Mouse (Mus musculus): ENCODE measurements around the gene Rufy3.

The Rufy3 gene

DNA sequence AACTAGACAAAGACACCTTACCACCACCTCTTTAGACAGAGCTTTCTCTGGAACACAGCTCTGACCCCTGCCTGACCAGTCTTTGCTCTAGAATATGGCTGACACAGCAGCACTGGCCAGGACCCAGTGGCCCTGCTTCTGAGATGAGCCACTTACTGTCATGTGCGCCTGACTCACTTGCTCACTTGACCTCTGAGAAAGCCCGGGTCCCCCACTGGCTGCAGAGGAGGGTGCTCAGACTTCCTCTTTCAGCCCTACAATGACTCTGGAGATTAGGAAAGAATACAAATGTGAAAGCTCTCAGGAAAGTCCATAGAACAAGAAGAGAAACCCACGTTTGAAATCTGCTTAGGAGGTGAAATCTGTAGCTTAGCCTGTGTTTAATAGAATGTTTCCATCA lies 66.0 kb downstream of the Rufy3 start:
- no peak for DNase-seq

DNA sequence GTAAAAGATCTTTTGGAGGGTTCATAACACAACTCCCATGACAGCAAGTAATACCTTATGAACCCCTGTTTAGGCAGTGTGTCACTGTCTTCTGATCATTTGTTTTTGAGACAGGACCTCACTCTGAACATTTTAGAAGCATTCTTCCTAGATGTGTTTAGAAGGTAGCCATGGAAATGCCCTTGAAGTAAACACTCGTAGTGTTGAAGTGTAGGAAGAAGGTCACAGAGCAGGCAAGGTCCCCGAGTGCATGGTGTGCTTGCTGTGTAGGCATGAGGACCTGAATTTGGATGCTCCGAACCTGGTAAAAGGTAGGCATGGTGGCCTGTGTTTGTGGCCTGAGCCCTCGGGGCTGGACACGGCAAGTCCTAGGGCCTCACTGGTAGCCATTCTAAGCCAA lies 66.7 kb downstream of the Rufy3 start:
- DNase-seq, result no peak

DNA sequence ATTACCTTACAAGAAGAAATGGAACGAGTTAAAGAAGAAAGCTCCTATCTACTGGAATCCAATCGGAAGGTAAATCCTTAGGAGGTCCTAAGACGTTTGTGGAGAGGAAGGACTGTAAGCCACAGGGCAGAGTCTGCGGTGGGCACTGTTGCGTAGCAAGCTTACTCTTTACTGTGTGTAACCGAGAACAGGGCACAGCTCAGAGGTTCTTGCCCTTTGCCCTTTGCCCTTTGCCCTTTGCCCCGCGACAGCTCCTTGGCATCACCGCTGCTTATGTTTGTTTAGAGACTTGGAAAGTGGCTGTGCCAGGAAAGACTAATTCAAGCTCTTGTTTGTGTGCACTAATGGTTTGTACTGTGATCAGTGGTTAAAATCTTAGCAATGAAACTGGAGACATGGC lies 67.6 kb downstream of the Rufy3 start:
- no peak for DNase-seq

DNA sequence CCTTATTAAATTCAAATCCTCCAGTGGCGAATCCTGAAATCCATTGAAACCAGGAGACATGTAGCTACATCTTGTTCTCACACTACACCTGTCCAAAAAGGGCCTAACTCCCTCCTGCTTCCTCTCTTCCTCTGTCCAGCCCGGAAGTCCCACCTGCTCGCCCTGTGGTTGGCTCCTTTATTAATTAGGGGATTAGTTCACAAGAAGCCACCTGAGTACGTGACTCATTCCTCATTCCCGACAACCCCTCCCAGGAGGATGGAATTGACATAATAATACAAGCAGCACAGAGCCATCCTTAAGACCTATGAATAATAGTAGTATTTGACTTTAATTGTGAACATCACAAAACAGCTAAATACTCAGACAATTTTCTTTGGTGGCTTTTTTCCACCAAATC lies 69.2 kb downstream of the Rufy3 start:
- no peak for DNase-seq

DNA sequence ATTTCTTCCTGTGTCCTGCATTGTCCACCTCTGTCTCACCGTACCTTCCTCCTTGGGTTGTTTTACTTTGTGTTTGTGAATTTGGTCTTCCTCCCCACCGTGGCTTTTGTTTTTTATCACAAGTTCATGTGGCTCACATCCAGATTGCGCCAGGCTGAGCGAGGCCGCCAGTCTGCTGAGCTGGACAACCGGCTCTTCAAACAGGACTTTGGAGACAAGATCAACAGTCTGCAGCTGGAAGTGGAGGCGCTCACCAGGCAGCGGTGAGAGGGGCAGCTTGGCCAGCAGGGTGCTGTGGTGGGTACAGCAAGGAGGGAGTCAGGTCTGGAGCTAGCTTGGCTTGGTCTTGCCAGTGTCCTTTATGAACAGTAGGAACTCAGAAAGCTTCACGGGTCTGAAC lies 77.9 kb downstream of the Rufy3 start:
- no peak for DNase-seq

DNA sequence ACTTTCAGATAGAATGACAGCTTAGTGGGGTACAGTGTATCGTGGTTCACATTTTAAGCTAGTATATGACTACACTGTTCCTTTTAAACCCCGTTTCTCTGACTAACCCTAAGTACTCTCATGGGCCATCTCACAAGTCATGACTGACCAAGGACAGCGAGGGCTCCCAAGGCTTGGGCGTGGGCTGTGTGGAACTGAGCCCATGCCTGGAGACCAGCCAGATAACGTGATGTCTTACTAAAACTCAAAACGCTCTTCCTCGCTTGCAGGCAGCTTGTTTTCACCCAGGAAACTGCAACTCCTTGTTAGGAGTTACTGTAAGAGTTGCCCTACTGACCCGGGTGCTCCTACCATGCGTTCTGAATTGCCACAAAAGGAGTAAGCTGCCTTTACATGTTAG lies 78.7 kb downstream of the Rufy3 start:
- no peak for DNase-seq

DNA sequence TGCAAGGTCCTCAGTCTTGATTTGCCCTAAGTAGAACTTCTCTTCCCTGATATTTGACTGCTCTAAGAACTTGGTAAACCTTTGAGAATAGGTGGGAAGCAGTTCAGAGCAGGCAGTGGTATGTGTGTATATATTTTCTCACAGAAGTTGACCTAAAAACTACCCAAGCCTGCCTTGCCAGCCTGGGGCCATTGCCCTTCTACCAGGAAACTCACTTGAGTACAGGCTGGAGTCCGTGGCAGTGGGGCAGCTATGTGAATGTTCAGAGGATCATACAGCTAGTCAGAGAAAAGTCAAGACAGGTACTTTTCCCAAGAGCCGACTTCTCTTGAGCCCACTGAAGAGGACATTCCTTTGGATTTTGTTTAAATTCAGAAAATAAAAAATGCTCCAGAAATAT lies 80.1 kb downstream of the Rufy3 start:
- no peak for DNase-seq

DNA sequence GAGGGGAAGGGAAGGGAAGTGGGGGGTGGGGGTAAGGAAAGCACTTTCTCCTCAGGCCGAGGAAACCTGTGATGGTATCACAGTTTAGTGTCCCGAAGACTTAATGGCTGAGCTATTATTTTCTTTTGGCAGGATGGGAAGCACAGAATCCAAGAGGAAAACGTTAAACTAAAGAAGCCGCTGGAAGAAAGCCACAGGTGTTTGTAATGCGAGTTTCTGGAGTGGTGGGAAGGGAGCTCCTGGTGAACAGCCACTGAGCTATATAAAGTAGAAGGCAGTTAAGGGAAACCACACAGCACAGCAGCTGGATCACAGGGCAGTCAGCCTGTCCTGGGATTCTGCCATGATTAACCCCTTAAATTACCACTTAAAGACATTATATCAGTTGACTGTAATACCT lies 80.6 kb downstream of the Rufy3 start:
- DNase-seq, result no peak

DNA sequence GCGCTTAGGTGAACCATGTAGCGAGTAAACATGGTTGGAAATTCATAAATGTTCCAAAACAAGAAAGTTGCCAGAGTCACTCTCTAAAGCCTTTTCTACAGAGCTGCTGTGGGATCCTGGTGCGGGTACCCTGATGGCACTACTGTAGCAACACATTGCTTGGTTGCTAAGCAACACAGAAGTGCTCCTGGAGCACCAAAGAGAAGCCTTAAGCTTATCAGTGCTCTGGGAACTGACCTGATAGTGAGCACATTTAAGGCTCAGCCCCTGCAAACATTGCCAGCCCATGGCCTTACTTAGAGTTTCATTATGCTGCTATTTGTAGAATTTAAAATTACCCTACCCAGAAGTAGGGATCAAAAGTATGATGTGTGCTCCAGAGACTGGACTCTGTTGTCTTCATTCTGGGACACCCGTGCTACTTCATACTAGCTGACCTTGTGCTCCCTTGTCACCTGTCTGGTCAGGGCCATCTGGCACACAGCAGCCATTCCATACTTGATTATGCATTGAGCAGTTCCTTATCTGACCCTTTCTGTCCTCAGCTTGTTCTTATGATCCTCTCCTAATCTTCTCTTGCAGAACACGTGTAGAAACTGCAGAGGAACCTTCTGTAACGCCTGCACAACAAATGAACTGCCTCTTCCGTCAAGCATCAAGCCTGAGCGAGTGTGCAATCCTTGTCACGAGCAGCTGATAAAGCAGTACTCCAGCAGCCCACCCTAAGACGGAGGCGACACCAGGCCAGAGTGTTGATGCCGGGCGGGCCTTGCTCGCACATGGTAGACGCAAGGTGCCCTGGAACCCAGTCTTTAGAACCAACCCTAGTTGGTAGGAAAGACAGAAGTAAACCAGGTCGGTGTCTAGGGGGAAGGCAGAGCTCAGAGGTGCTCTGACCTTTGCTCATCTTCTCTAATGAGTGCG lies 84.7 kb downstream of the Rufy3 start:
- no peak for DNase-seq

DNA sequence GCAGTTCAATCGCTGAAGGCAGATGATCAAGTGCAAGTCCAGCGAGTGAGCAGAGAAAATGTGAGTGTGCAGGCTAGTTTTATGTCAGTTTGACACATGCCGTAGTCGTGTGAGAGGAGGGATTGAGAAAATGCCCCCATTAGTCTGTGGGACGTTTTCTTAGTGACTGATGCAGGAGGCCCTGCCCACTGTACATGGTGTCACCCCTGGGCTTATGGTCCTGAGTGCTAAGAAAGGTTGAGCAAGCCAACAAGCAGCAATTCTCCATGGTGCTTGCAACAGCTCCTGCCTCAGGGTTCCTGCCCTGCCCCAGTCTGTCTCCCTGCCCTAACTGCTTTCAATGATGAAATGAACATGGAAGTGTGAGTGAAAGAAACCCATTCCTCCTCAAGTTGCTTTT lies 87.7 kb downstream of the Rufy3 start:
- DNase-seq, result no peak

DNA sequence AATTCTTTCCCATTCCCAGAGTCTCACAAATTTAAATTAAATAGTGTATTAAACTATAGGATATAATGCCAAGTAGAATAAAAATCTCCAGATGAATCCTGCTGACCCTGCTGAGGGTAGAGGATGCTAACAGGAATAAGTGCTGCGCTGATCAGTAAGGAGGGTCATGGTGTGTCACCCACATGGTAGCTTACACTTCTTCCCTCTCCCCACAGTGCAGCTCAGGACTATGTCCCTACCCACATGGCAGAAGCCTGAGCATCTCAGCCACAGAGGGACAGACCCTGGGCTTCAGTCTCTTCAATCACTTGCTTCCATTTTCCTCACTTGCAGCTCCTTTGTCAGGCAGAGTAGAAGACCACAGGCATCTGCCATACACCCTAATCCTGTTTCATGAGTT lies 93.0 kb downstream of the Rufy3 start:
- no peak for DNase-seq

DNA sequence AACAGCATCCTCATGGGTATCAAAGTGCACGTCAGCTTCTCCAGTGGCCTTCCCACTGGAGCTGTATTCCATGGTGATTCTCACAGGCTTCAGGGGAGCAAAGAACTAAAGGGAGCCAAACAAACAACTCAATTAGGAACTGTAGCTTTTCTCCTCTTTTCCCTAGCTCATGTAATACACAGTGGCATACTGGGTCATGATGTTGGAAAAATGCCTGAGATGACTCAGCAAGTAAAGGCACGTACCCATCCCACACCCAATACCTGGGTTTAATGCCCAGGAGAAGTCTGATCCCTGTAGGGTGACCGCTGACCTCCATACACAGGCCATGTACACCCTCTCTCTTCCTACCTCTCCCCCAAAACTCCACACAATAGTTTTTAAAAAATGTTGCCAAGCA lies 98.3 kb downstream of the Rufy3 start:
- DNase-seq, result no peak

DNA sequence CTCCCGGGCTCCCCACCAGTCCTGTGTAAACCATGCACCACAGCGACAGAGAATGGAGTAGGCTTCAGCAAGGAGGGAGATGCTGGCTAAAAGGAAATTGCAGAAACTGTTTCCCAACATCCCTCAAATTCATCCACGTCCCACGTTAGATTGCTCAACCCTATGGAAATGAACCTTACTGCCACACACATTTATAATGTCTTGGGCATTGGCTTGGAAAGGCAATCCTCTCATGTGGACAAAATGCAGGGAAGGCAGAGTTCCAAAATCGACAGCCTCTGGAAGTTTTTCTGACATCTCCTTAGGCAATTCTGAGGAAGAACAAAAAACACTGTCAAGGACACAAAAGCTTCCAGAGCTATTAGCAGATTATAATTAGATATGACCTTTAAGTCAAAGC lies 99.0 kb downstream of the Rufy3 start:
- no peak for DNase-seq

DNA sequence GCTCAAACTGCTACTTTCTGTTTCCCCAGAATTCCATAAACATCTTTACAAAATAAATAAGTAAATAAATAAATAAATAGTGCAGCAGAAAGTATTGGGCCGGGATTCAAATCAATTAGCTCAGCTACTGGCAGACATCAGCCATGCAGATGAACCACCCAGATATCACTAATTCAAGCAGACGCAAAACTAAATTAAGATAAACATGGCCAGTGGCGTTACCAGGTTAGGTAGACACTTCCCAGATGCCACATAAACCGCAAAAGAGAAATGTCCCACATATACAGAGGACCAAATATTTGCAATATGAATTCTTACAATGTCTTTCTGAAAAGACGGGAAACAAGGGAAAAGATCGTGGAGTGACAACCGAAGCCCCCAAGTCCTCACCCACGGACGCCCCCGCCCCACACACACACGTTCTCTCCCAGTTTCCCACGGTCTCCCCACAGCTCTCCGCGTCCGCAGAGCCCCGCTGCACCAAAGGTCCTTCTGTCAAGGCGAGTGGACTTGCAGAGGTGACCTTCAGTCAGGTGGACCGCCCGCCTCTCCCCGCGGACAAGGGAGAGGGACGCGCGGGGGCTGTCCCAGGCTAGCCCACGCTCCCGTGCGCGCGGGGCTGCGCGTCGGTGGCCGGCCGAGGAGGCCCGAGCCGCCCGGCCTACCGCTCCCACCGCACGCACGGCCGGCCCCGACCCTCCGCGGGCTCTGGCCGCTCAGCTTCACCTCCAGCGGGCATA lies 110.0 kb downstream of the Rufy3 start:
- DNase-seq, result peak; percentile 48

DNA sequence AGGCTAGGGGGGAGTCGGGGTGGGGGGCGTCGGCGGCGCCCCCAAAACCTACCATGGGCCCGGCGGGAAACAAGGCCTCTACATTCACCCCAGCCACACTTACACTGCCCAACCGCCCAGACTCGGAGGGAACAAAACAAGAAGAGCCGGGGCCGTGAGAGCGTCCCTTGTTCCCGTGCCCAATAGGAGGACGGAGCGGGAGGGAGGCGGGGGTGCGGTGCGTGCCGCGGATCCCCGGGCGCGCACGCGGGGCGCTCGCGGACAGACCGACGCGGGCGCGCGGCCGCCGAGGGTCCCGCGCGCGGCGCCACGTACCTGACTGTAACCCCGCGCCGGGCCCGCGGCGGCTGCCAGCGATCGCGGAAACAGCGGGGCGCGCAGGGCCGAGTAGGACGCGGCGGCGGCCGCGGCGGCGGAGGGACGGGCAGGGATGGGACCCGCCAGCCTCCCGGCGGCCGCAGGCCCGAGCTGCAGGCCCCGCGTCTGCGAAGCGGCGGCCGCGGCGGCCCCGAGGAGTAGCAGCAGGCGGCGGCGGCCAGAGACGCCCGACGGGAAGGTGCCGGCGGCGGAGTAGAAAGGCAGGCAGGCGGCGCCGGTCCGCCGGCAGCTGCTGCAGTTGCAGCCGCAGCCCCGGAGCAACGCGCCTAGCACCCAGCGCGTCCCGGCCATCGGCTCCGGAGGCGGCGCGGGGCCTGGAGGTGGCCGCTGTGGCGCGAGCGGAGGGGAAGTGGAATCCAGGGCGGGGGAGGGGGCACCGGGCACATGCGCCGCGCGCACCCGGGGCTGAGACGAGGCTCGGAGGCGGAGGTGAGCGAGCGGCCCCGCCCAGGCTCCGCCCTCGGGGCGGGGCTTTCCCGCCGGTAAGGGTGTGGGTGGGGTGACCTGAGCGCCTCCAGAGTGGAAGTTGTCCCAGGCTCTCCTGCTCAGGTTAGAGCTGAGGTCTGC lies 110.9 kb downstream of the Rufy3 start, which contains the start of gene Grsf1:
Gene Grsf1 (minus strand): TSS at position 729 of the 945 bp plus-strand sequence.
- peak; percentile 90 for DNase-seq

DNA sequence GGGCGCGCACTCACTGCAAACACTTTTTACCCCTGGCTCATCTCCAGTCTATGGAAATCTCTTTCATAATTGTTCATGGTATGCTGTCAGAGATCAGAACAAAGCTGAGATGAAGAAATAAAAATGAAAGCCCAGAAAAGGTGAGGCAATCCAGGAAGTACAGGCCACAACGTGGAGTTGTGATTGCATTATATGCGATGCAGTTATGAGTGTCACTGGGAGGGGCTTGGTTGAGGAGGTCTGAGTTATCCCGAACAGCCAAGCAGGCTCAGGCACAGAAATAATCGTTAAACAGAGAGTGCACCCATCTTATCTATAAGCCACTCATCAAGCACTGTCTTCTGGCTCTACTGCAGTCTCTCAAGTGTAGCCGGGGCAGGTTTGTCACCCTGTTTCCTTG lies 114.1 kb downstream of the Rufy3 start:
- no peak for DNase-seq

DNA sequence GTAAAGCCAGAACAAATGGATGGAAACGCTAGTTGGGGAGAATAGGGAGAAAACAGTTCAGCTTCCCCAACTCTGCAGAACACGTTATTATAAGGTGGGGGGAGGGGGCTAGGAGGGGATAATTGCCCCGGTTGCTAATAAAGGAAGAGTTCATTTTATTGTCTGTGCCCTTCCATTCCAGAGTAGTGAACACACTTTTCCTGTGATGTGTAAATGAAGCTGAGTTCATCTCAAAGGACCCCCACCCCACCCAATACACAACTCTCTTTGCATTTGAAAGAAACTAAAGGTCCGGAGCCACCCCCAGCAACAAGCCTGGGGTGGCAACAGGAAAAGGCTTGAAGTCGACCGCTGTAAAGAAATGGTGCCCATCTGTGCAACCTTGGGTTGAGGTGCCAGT lies 114.5 kb downstream of the Rufy3 start:
- DNase-seq, result no peak

DNA sequence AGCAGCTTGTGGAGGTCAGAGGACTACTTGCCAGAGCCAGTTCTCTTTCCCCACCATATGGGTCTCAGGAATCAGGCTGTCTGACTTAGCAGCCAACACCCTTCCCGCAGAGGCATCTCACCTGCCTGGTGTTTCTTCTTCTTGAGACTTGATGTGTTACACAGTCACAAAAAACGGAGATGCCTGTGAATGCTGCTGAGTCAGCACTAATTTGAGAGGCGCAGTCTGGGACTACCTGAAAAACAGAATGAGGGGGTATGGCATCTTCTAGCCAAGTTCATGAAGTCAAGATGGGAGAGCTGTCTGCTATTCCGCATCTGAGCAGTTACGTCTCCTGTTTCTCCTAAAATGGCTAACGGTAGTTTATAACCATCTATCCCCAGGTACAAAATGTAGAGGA lies 115.7 kb downstream of the Rufy3 start:
- DNase-seq, result no peak

DNA sequence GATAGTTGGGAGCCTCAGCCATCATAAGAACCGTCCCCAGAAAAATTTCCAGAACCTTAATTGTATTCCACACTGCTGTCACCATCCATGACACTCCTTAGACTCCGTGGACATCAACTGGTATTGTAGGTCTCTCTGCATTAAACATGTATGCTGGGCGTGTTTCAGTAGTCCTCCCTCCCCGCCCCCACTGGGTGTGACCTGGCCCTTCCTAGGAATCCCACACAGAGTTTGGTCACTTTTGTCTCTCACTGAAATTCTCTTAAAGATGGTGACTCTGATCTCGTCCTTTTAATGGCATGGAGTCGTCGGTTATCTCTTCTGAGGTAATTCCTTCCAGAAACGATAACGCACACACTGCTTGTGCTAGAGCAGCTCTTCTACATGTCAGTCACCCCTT lies 118.9 kb downstream of the Rufy3 start:
- no peak for DNase-seq

DNA sequence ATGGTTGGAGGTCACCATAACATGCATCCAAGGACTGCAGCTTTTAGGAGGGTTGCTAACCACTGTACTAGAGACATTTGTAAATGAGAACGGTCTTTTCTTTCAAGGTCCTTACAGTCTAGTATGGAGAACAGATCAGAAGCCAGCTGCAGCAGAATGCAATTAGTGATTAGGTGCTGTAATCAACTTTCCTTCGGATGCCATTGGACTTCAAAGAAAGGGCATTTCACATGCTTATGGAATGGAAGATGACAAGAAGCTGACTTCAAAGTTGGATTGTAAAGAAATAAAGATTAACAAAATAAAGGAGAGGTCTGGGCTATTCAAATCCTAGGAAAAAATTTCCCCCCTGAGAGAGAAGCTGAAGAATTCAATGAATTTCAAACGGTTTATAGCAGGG lies 119.4 kb downstream of the Rufy3 start:
- no peak for DNase-seq

DNA sequence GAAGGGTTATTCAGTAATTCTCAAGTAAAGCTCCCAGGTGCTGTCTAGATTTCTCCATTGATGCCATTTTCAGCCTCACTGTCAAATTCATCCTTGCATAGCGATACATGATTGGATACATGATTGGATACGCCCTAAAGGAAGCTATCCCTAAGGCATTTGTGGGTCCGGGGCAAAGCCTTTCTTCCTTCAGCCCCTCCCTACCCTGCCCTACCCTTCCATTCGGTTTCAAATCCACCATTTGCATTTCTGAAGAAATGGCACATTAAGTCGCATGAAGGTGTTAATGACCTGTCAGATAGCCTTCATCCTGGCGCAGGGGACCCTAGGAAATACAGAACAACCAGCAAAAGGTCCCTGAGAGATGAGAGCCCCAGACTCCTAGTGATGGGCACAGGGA lies 120.5 kb downstream of the Rufy3 start:
- DNase-seq, result no peak

DNA sequence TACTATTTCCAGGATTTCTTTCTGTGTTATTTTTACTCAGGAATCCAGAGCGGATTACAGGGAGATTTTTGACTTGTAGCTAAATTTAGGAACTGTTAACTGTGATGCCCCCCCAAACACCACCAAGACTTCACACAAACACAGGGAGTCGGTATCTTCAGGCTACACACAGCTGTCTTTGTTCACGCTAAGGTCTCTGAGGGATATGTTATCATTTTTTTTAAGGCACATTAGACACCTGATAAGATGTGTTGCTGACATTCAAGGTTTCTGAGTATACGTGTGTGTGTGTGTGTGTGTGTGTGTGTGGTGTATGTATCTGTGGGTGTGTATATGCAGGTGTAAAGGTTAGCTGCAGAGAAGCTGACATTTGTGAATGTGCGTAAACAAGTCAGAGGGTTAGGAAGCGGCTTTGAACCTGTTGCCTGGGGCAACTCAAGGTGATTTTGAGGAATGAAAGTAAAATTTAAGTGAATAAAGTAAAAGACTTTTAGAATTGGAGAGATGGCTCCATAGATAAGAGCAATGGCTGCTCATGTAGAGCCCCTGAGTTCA lies 121.0 kb downstream of the Rufy3 start:
- no peak for DNase-seq

DNA sequence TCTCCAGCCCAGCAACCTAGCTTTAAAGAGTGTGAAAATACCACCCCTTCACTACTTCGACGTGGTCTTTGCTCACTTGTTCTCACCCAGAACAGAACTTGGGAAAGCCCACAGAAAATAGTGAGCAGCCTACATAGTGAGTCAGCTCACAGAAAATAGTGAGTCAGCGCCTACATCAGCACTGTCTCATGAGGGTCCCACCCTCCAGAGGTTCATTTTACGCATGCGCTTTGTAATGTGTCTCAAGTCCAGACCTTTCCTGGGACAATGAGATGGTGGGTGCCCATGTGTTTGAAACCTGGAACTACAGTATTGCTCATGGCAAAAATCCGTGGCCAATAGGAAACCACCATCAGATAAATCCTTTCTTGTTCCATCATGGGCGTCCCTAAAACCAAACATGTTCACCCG lies 123.2 kb downstream of the Rufy3 start:
- no peak for DNase-seq
